Mouse (Mus musculus) lung, postnatal 0 days (tissue): ENCODE results near the gene Clrn2.

Experiments used
- CTCF ChIP-seq: IDR thresholded peaks from 2 replicates; pipeline ENCODE4 v1.5.1; 2016; ENCODE audit warnings: antibody characterized with exemption, mild to moderate bottlenecking
- EP300 ChIP-seq: IDR thresholded peaks from 2 replicates; pipeline ENCODE4 v1.6.1; 2016; ENCODE audit warnings: antibody characterized with exemption, mild to moderate bottlenecking, control low read depth

DNA sequence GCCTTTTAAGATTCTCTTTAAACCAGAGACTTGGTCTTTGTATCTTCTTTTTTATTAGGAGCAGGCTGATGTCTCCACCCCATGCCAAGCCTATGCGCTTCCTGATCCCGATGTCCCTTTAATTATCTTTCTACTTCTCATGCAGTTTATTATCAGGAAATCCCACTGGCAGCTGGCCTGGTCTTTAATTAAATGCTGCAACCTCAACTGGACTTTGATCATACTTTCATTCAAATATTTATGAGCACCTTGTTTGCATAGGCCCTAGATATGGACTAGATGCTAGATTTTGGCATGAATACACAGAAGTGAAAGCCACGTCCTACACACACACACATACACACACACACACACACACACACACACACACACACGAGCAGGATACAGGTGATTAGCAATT, 38.2 kb downstream of the Clrn2 start:
- no peak for TF ChIP-seq CTCF
- no peak for TF ChIP-seq EP300
